Mouse (Mus musculus): Measurements from ENCODE around the gene Lef1.

The Lef1 gene

DNA sequence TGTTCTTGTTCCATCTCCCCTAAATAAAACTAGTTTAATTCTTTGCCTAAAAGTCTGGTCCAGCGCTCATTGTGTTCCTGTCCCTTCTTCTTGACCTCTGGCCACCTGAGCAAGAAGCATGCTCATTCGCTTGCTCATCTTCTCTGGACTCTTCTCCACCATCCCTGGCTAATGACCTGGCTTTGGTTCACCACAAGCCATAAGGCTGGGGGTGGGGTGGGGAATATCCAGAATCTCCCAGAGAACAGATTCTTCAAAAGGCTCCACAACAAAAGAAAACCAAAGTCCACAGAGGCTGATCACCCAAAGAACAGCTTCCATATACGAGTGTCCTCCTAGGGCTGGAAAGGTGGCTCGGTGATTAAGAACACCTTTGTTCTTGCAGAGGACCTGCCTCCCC is 144.7 kb downstream of the Lef1 start:
- DNase-seq: peak; percentile 52

DNA sequence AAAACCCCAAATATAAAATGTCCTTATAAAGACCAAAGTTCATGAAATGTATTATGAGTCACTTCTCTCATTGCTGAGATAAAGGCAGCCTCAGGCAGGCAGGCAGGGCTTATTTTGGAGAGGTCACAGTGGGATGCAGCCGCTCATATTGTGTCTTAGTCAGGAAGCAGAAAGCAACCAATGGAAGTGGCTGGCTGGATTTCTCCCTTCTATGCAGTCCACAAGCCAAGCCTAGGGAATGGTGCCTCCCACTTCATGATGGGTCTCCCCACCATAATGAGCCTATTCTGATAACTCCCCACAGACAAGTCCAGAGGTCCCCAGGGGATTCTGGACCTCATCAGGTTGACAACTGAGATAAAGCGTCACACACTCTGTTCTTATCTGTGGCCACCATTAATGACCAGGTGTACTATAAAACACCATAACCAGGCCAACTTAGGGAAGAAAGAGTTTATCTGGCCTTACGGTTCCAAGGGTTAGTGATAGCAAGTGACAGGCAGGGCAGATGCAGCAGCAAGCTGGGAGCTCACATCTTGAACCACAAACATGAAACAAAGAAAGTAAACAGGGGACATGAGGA is 145.2 kb downstream of the Lef1 start:
- no peak for DNase-seq

DNA sequence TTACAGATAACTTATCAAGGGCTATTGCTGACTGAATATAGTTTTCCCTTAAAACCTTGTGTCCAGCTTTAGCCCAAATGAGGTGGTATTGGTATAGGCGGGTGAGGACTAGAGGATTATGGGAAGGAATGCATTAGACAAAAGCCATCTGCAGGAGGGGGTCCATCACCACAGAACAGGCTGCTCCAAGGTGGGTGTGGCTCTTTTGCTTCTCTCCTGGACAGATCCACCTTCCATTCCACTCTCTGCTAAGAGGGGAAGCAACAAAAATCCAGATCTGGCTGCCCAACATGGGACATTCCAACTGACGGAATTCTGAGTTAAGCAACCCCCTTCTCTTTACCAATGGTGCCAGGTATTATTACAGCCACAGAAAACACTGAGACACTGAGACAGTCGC is 148.7 kb downstream of the Lef1 start:
- no peak for DNase-seq

- no peak for DNase-seq
These were observed 149.2 kb downstream of the Lef1 start for GRCm38 (mm10) chr3:131259392-131259965.

DNA sequence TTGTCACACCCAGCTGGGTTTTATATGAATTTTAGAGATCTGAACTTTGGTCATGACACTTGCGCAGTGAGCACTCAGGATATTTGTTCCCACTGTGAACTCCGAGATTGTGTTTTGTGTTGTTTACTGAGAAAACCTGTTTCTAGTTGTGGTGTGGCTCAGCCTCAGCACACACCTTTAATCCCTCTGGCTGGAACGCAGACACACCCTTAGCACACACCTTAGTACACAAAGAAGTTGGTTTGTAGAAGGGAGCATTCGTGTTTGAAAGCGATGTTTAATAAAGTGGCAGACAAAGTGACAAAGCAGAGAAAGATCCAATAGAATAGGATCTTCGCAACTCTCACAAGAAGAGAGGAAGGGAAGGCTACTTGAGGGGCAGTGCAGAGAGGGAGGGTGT is 150.1 kb downstream of the Lef1 start:
- no peak for DNase-seq

DNA sequence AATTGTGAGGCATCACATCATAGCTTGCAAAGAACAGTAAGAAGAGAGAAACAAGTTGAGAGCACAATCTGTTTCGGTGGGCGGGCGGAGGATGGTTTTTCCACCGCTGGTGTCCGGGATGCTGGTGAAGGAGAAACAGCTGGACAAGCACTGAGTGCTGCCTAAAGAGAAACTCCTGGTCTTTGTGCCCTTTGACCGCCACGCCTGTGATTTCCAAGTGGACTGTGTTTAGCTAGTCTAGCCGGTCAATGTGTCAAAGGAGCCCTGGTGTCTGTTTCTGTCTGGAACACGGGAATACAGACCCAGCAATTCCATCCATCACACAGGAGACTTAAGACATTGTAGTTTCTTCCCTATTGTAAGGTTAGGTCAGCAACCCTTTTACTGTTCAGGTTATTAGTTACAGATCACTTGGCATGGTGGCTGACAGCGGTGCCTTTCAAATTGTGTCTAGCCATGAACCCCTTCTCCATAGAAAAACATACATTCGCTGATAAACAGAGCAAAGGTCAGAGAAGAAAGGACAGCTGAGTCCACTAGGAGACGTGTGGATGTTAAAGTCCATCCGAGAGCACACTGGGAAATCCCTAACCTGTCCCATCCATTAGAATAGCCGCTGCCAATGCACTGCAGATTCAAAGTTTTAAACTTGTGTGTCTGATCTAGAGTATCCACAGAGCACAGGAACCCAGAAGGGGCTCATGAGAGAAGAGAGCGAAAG is 153.7 kb downstream of the Lef1 start:
- peak; percentile 89 for DNase-seq

GRCm38 (mm10) chr3:131265516-131265915 is 155.2 kb downstream of the Lef1 start:
- no peak for DNase-seq

DNA sequence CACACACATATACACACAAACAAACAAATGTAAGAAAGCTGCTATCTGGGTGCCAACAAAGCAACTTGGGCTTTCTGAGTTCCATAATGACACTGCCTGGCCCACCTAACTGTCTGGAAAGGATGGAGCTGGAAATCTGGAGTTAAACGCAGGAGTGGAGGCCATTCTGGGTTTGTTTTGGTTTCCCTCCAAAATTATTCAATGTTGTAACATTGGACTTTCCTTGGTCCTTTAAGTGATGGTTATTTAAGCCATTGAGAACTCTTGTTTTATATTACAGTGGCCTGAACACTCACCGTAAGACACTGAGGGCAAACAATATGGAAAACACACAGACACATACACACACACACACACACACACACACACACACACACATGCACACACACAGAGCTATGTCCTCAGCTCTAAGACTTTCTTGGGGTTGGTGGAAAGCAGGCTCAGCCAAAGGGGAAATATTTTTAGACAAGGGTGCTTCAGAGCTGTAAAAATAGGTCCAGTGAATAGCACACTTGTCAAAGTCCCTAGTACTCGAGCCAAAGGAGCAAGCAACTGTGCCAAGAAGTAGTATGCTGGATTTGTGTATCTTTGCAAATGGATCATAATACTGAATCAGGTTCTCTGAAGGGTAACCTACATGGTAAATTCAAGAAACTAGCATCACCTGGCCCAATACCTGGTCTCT is 156.2 kb downstream of the Lef1 start:
- peak; percentile 47 for DNase-seq

- DNase-seq: no peak
These were observed 160.1 kb downstream of the Lef1 start for GRCm38 (mm10) chr3:131270381-131270780.

GRCm38 (mm10) chr3:131271157-131271556 is 160.9 kb downstream of the Lef1 start:
- peak; percentile 93 for DNase-seq

DNA sequence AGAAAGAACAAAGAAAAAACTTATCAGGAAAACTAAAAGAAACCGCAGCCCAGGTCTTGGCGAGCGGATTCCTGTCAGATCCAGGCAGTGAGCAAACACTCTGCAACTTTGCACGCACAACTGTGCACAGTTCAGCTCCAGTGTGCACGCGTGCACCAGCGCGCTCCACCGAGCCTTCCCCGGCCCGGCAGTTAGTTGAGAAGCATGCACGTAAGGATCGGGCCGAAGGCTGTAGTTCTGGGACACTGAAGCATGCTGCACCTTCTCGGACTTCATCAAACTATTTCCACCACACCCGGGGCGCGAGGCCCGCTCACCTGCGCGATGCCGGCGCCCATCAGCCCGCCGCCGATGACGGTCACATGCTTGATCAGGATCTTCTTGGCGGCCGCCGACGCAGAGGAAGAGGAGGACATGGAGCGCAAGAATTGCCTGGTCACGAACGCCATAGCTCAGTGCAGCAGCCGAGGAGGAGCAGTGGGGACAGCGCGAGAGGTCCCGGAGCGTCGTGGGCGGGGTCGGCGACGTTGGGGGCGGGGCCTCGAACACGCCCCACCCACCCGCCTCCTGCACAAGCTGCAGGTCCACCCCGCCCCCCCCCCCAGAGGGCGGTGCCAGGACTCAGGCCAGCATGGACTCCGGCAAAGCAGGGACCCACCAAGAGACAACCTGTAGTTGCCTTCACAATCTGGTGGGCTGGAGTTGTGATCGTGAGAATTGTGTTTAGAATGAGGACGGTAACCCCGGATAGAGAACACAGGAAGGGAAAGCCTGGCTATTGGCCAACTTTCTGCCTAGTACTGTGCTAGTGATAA is 161.5 kb downstream of the Lef1 start, which contains the start of gene Hadh:
TSS of gene Hadh (minus strand) at position 543 of the 815 bp plus-strand sequence.
- DNase-seq: peak; percentile 90

DNA sequence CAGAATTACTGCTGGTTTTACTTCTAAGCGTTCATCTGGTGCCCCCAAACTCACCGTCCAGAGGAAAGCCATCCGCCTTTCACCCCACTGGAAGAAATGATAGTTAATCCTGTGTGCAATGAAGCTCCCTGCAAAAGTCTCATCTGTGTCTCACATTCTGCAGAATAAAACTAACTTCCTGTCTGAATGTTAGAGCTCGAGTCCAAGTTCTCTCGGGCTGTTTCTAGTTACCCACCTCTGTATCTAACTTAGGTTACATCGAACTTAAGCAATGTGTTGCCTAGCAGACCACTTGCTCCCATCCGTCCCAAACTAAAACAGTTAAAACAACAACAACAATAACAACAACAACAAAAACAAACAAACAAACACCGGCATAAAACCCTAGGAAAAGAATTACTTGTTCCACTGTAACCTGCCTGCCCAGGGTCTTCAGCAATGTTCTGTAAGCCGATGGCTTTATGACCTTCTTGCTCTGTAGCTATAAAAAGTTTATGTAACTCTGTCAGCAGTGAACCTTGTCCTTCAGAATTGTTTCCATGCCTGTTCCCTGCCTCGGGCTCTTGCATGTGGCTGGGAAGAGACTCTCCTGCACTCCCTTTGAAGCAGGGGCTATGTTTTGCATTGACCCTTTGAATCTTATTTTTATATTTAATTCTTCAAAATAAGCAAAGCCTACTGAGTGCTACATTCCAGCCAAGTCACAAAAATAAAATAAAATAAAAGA is 162.3 kb downstream of the Lef1 start:
- DNase-seq: peak; percentile 72

Data from kidney, adult 9 months (tissue).